Mouse (Mus musculus) fat pad, adult 2 months (tissue): ENCODE results near the gene Tlcd2.

Source experiments
- DNase-seq: peaks from one replicate; pipeline ENCODE4 v3.0.0-alpha.2; 2011; ENCODE audit warnings: low read depth, low spot score; ENCODE audit errors: extremely low read depth

Gene Tlcd2

DNA sequence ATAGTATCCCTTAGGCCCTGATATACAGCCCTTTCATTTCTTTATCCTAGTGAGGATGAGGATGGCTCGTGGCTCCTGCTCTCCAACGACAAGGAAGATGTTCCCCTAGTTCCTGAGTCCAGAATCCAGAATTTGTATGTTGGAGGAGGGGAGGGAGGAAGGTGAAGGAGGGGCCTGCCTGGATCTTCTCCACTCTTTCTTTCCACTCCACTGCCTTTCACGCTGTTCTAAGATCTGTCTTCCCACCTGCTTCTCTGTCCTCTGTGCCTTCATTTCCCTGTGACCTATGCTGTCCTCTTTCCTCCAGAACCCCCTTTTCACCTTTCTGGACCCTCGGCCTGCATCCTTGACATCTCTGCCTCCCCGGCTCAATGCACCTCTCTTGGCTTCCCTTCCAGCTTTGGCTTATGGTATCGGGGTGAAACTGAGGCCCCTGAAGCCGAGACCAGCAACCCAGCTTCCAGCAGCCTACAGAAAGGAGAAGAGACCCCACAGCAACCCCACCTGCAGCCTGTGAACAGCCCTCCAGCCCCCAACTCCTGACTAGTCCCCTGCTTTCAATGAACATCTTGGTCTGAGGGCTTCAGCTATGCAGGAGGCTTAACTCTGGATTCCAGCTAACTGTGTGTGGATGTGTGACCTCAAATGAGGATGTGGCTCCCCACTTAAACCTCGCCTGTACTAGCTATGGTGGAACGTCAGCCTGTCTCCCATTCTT is 50.9 kb downstream of the Tlcd2 start:
- no peak for DNase-seq

DNA sequence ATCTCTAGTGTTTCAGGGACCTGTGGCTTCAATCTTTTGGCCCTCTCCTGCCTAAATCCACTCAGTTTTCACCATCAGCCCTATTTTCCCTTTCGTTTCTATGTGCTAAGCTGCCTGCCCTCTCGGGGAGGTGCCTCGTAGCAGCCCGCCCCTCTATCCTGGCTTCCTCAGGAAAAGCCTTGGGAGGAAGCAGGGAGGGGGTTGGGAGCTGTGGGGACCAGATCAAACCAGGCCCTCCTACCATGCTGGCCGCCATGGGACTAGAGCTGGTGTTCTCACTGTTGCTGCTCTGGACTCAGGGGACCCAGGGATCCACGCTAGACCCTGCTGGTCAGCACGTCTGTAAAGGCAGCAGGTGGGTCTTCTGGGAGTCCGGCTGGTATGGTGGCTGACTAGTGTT is 51.8 kb downstream of the Tlcd2 start, which contains the start of gene Scarf1:
Scarf1 (plus strand) TSS at position 205 of the 400 bp plus-strand sequence.
- DNase-seq, result no peak

GRCm38 (mm10) chr11:75515186-75515585 is 53.7 kb downstream of the Tlcd2 start:
- no peak for DNase-seq

DNA sequence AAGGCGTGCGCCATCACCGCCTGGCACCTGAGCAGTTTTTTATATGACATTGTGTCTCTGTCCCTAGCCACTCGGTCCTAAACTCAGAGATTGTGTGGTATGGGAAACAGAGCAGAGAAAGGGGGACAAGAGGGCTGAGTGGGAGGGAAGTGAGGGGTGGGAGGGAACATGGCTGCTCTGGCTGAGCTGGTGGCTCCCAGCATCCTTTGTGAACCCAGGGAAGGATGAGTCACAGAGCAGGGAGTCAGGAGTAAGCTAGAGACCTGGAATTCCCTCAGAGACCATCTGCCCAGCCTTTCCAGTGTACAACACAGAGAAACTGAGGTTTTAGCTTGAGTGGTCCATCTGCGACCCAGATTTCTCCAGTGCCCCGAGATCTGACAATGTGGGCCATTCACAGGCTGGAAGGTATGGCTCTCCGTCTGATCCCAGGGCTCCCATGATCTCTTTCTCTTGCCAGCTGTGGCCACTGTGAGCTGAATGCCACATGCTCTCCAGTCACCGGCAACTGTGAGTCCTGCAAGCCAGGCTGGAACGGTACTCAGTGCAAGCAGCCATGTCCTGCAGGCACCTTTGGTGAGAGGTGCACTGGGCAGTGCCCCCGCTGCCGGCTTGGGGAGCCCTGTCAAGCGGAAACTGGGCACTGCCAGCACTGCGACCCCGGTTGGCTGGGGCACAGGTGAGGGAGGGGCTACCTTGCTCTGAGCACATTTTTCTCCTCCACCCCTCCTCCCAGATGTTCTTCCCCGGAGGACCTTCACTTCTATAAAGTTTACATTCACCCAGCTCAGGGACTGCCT is 58.5 kb downstream of the Tlcd2 start:
- DNase-seq, result no peak
